19 mouse cellular contexts compared by ENCODE assay signal in genomic region chr5:64006548-64006947, GRCm38 (mm10). TPM values are rescaled to one million over a fixed set of nuclear protein-coding genes. Genes with fewer than 3 reads are reported as not detected.
A peak's percentile ranks its signal among the peaks of the same experiment; 100 is the strongest.
DNase-seq lines count a peak whose midpoint lies in the region; ATAC-seq and TF ChIP-seq lines count a peak whose summit lies in the region.
"Had no signal": no experiment of that assay in that cellular context is flagged by ENCODE, and none has a peak within 500 bp of the region (broad histone marks: within the 10 kb centered on the region; RNA-seq: fewer than 3 reads in every experiment).

No protein-coding gene starts in this region.

- no peak; the same call in 1 of the 2 replicates for ATAC-seq in lung, postnatal 0 days
- ATAC-seq in megakaryocyte, adult 5-6 weeks (ENCODE audit: poor library complexity, severe bottlenecking) = peak; percentile 35; the same call in 1 of the 2 replicates
- ATAC-seq: forebrain, embryonic 15.5 days had no signal

- no peak overlapping the region for H3K27ac ChIP-seq in lung, postnatal 0 days (ENCODE audit: low read length)
- H3K27ac ChIP-seq: embryonic facial prominence, embryonic 13.5 days; forebrain, embryonic 15.5 days; heart, embryonic 15.5 days; hindbrain, embryonic 13.5 days had no signal

- no peak for TF ChIP-seq CTCF in lung, postnatal 0 days (IDR thresholded peaks at IDR 0.05)

- DNase-seq in lung, postnatal 25 days (ENCODE audit: low spot score) = peak; percentile 14
- DNase-seq in lung, postnatal 0 days (ENCODE audit: low spot score) = no peak
- peak; percentile 18 for DNase-seq in urinary bladder, postnatal 25 days (ENCODE audit: low spot score)
- no peak for DNase-seq in urinary bladder, adult 2 months (ENCODE audit: low spot score)
- DNase-seq in heart, adult 8-10 months (ENCODE audit: low spot score) = no peak
- DNase-seq: adrenal gland, adult 2 months; adrenal gland, postnatal 25 days; cerebellum, adult 18-20 months; cerebellum, adult 9-11 months; cerebellum, postnatal 36 days; gastrocnemius, postnatal 36 days; heart, adult 18-20 months; heart, postnatal 14 days had no signal

- no peaks in the 10 kb centered on the region for H3K36me3 ChIP-seq in lung, postnatal 0 days (ENCODE audit: insufficient read depth, low read length)
- H3K36me3 ChIP-seq: embryonic facial prominence, embryonic 13.5 days; forebrain, embryonic 15.5 days; heart, embryonic 15.5 days; hindbrain, embryonic 13.5 days had no signal

- no peak overlapping the region for H3K4me3 ChIP-seq in lung, postnatal 0 days (ENCODE audit: low read depth, low read length)
- H3K4me3 ChIP-seq: embryonic facial prominence, embryonic 13.5 days; forebrain, embryonic 15.5 days; heart, embryonic 15.5 days; hindbrain, embryonic 13.5 days had no signal

- H3K9ac ChIP-seq in lung, postnatal 0 days (replicated peaks; ENCODE audit: low read depth) = no peak overlapping the region
- H3K9ac ChIP-seq: embryonic facial prominence, embryonic 13.5 days; forebrain, embryonic 15.5 days; heart, embryonic 15.5 days; hindbrain, embryonic 13.5 days had no signal

- H3K27me3 ChIP-seq in lung, postnatal 0 days (replicated peaks; ENCODE audit: insufficient read depth, low read length) = no peaks in the 10 kb centered on the region
- H3K27me3 ChIP-seq: embryonic facial prominence, embryonic 13.5 days; forebrain, embryonic 15.5 days; heart, embryonic 15.5 days; hindbrain, embryonic 13.5 days had no signal

- H3K9me3 ChIP-seq in lung, postnatal 0 days (ENCODE audit: low read length) = no peaks in the 10 kb centered on the region
- H3K9me3 ChIP-seq: embryonic facial prominence, embryonic 13.5 days; forebrain, embryonic 15.5 days; heart, embryonic 15.5 days; hindbrain, embryonic 13.5 days had no signal

- H3K4me2 ChIP-seq in lung, postnatal 0 days (replicated peaks; ENCODE audit: low read depth, low read length) = no peak overlapping the region
- H3K4me2 ChIP-seq: embryonic facial prominence, embryonic 13.5 days; forebrain, embryonic 15.5 days; heart, embryonic 11.5 days; heart, embryonic 15.5 days; hindbrain, embryonic 13.5 days had no signal

- WGBS in lung, postnatal 0 days = 62% methylated on average over 4 of the region's 4 CpGs

- no peak for TF ChIP-seq EP300 in lung, postnatal 0 days (IDR thresholded peaks at IDR 0.05)

- H3K4me1 ChIP-seq in lung, postnatal 0 days (ENCODE audit: insufficient read depth, low read depth, low read length) = no peaks in the 10 kb centered on the region
- H3K4me1 ChIP-seq: embryonic facial prominence, embryonic 13.5 days; forebrain, embryonic 15.5 days; heart, embryonic 15.5 days; hindbrain, embryonic 13.5 days had no signal

RNA-seq across cellular contexts. Expression of gene Rell1, which starts 37.9 kb away (rescaled TPM):
- 27.0 and 29.0 TPM in 2 replicates for polyA plus RNA-seq in lung, postnatal 0 days (2015; fragmentation: Nextera tagmentation; extraction: Ambion mirVana)
- polyA plus RNA-seq in urinary bladder, adult 2 months (2012; rRNA removed) = 21.4 and 24.1 TPM in 2 replicates
- total RNA-seq in megakaryocyte, adult 5-6 weeks (2015) = 23.3 and 28.7 TPM in 2 replicates
- total RNA-seq in megakaryocyte, adult 5-6 weeks (2017) = 27.1 and 28.3 TPM in 2 replicates
- total RNA-seq in heart, adult 8-10 months (2022) = 10 to 100 TPM in 1 of 4 experiments, 1 to 10 TPM in 3; 9.6 to 10.7 (median 9.8) TPM

Comparison
In these comparisons a context has a peak if more than half of its experiments do, and no peak if none do; other contexts are left out.
1. DNase-seq: peak in lung, postnatal 25 days (single experiment) and urinary bladder, postnatal 25 days (single experiment); none in lung, postnatal 0 days (single experiment), urinary bladder, adult 2 months (single experiment) and heart, adult 8-10 months (single experiment).